Mouse (Mus musculus) thymus, adult 2 months (tissue): Measurements from ENCODE around the gene Hoxa9. TPM values are rescaled to one million over a fixed set of nuclear protein-coding genes. Genes with fewer than 3 reads are reported as not detected.

ENCODE experiments used
- DNase-seq: peaks from one replicate; pipeline ENCODE4 v3.0.0; 2021
- H3K27ac ChIP-seq: fragments of 200-500 bp; 2 replicates; pipeline ENCODE4 v1.5.1; 2012; ENCODE audit warnings: low read length, control low read depth; ENCODE audit not compliant: control insufficient read depth, insufficient read depth
- H3K27me3 ChIP-seq: fragments of 200-500 bp; 2 replicates; pipeline ENCODE4 v1.6.1; 2012; ENCODE audit warnings: mild to moderate bottlenecking, low read length, moderate library complexity, mixed read lengths; ENCODE audit not compliant: control insufficient read depth, insufficient read depth
- H3K36me3 ChIP-seq: fragments of 200-500 bp; 2 replicates; pipeline ENCODE4 v1.6.1; 2012; ENCODE audit warnings: mild to moderate bottlenecking, low read length, moderate library complexity; ENCODE audit not compliant: control insufficient read depth, insufficient read depth
- H3K4me1 ChIP-seq: fragments of 200-500 bp; replicated peaks from 2 replicates; pipeline ENCODE4 v1.6.1; 2012; ENCODE audit warnings: low read length; ENCODE audit not compliant: control insufficient read depth, insufficient read depth
- H3K4me3 ChIP-seq: fragments of 200-500 bp; 2 replicates; pipeline ENCODE4 v1.5.1; 2012; ENCODE audit warnings: mild to moderate bottlenecking, low read length, control low read depth, moderate library complexity; ENCODE audit not compliant: control insufficient read depth, insufficient read depth
- CTCF ChIP-seq: fragments of 200-500 bp; IDR thresholded peaks from 2 replicates; pipeline ENCODE4 v1.5.1; 2012; ENCODE audit warnings: mild to moderate bottlenecking, control low read depth, low read length, moderate library complexity, borderline replicate concordance; ENCODE audit not compliant: control insufficient read depth, poor library complexity, insufficient read depth; ENCODE audit errors: extremely low read depth
- POLR2A ChIP-seq: fragments of 200-500 bp; IDR thresholded peaks from 2 replicates; pipeline ENCODE4 v1.6.1; 2012; ENCODE audit warnings: mild to moderate bottlenecking, low read length, control low read depth, moderate library complexity; ENCODE audit not compliant: control insufficient read depth, poor library complexity, insufficient read depth; ENCODE audit errors: extremely low read depth
- WGBS: fragments of 180-500 bp; shearing (Covaris S2); methylation state at CpG from one replicate; pipeline ENCODE4 v1.1.7; 2018; 5-methylcytosine and 5-hydroxymethylcytosine counted together
- polyA plus RNA-seq: library from polyadenylated mRNA; depleted of rRNA; stranded (reverse); fragments of >200 nt; gene quantifications from 2 replicates; pipeline ENCODE4 v1.2.3, GENCODE M21; 2012

Hoxa9 gene
- polyA plus RNA-seq, 1 experiment = 0.26 TPM

GRCm38 (mm10) chr6:52261751-52262462 is 31.0 kb upstream of the Hoxa9 start:
- H3K4me3 ChIP-seq = no peak overlapping the region
- H3K4me1 ChIP-seq = peaks cover 3% of the 10 kb centered on the region; the same call in 1 of the 2 replicates
- peaks cover 50% of the 10 kb centered on the region for H3K27me3 ChIP-seq
- DNase-seq = no peak
- 7% methylated on average over 9 of the region's 9 CpGs for WGBS
- no peak overlapping the region for H3K27ac ChIP-seq
- TF ChIP-seq CTCF (no peak), POLR2A (no peak)
- no peaks in the 10 kb centered on the region for H3K36me3 ChIP-seq

GRCm38 (mm10) chr6:52260654-52261575 is 30.0 kb upstream of the Hoxa9 start, which contains the start of gene Hoxa13:
Hoxa13 (minus strand) TSS chr6:52260880.
- Histone ChIP-seq H3K27ac (no peak within 1 kb of the TSS), H3K36me3 (no peaks in the 10 kb centered on the region), H3K4me3 (peak within 1 kb of the TSS; percentile 43), H3K27me3 (peaks cover 45% of the 10 kb centered on the region), H3K4me1 (peaks cover 3% of the 10 kb centered on the region; the same call in 1 of the 2 replicates)
- TF ChIP-seq CTCF = no peak
- TF ChIP-seq POLR2A = no peak
- 3% methylated on average over 52 of the region's 72 CpGs for WGBS
- DNase-seq = peak; percentile 60

GRCm38 (mm10) chr6:52259811-52260261 is 28.9 kb upstream of the Hoxa9 start:
- peak overlapping the region; percentile 19; the same call in 1 of the 2 replicates for H3K4me3 ChIP-seq
- peaks cover 3% of the 10 kb centered on the region; the same call in 1 of the 2 replicates for H3K4me1 ChIP-seq
- H3K27ac ChIP-seq = no peak overlapping the region
- no peak for TF ChIP-seq CTCF
- no peak for TF ChIP-seq POLR2A
- H3K27me3 ChIP-seq = peaks cover 40% of the 10 kb centered on the region
- H3K36me3 ChIP-seq = no peaks in the 10 kb centered on the region
- 3% methylated on average over 39 of the region's 39 CpGs for WGBS
- no peak for DNase-seq

GRCm38 (mm10) chr6:52259081-52259790 is 28.3 kb upstream of the Hoxa9 start:
- TF ChIP-seq POLR2A (no peak), CTCF (no peak)
- H3K4me3 ChIP-seq = no peak overlapping the region
- H3K36me3 ChIP-seq = no peaks in the 10 kb centered on the region
- 4% methylated on average over 25 of the region's 25 CpGs for WGBS
- no peak overlapping the region for H3K27ac ChIP-seq
- peaks cover 38% of the 10 kb centered on the region for H3K27me3 ChIP-seq
- no peak for DNase-seq
- H3K4me1 ChIP-seq = peaks cover 3% of the 10 kb centered on the region; the same call in 1 of the 2 replicates

GRCm38 (mm10) chr6:52256956-52257355 is 26.1 kb upstream of the Hoxa9 start:
- H3K36me3 ChIP-seq = no peaks in the 10 kb centered on the region
- WGBS = 1% methylated on average over 6 of the region's 6 CpGs
- peaks cover 3% of the 10 kb centered on the region; the same call in 1 of the 2 replicates for H3K4me1 ChIP-seq
- no peak overlapping the region for H3K4me3 ChIP-seq
- TF ChIP-seq POLR2A (no peak), CTCF (no peak)
- peaks cover 39% of the 10 kb centered on the region for H3K27me3 ChIP-seq
- DNase-seq = peak; percentile 85
- no peak overlapping the region for H3K27ac ChIP-seq
